Mouse (Mus musculus) forebrain, embryonic 11.5 days (tissue): Measurements from ENCODE around the gene Jmjd6. TPM values are rescaled to one million over a fixed set of nuclear protein-coding genes. Genes with fewer than 3 reads are reported as not detected.
A peak's percentile ranks its signal among the peaks of the same experiment; 100 is the strongest.

Experiments
- ATAC-seq: fragments of 200-750 bp; cut with Nextera tagmentation; replicated peaks from 2 replicates; pipeline ENCODE4 v1.8.0; 2017; ENCODE audit warnings: moderate TSS enrichment; ENCODE audit not compliant: low FRiP score
- DNase-seq: peaks from one replicate; pipeline ENCODE4 v3.0.0-alpha.2; 2017; ENCODE audit warnings: low spot score
- H3K27ac ChIP-seq: fragments of 300-500 bp; sonication (generic); 2 replicates; pipeline ENCODE4 v1.5.1; 2014; ENCODE audit warnings: low read depth, low read length
- H3K27me3 ChIP-seq: fragments of 300-500 bp; sonication (generic); 2 replicates; pipeline ENCODE4 v1.6.1; 2014; ENCODE audit warnings: mild to moderate bottlenecking, low read length, mixed read lengths; ENCODE audit not compliant: control insufficient read depth, insufficient read depth
- H3K36me3 ChIP-seq: fragments of 300-500 bp; sonication (generic); 2 replicates; pipeline ENCODE4 v1.6.1; 2014; ENCODE audit warnings: mild to moderate bottlenecking, low read length, moderate library complexity, mixed read lengths; ENCODE audit not compliant: control insufficient read depth, insufficient read depth
- H3K4me1 ChIP-seq: fragments of 300-500 bp; sonication (generic); replicated peaks from 2 replicates; pipeline ENCODE4 v1.6.1; 2014; ENCODE audit warnings: low read length, mixed read lengths; ENCODE audit not compliant: control insufficient read depth, insufficient read depth
- H3K4me2 ChIP-seq: fragments of 300-500 bp; sonication (generic); 2 replicates; pipeline ENCODE4 v1.6.1; 2014; ENCODE audit warnings: low read depth, mild to moderate bottlenecking, low read length, moderate library complexity, mixed read lengths; ENCODE audit not compliant: severe bottlenecking
- H3K4me3 ChIP-seq: fragments of 300-500 bp; sonication (generic); 2 replicates; pipeline ENCODE4 v1.5.1; 2014; ENCODE audit warnings: low read depth, low read length
- H3K9ac ChIP-seq: fragments of 300-500 bp; sonication (generic); 2 replicates; pipeline ENCODE4 v1.6.1; 2014; ENCODE audit warnings: low read length
- H3K9me3 ChIP-seq: fragments of 300-500 bp; sonication (generic); 2 replicates; pipeline ENCODE4 v1.6.1; 2016; ENCODE audit warnings: low read length, mixed read lengths; ENCODE audit not compliant: control insufficient read depth
- WGBS: fragments of 180-500 bp; shearing (Covaris S2); extraction: QIAGEN DNeasy Blood & Tissue Kit; methylation state at CpG from one replicate; pipeline ENCODE4 v1.1.7; 2014; 5-methylcytosine and 5-hydroxymethylcytosine counted together
- polyA plus RNA-seq: library from polyadenylated mRNA; unstranded; fragments of >200 nt; fragmentation: Nextera tagmentation; extraction: Ambion mirVana; gene quantifications from 2 replicates; pipeline ENCODE4 v1.2.1, GENCODE M21; 2014

Jmjd6 gene
- polyA plus RNA-seq, 1 experiment from 2014 or later = 86.8 TPM

DNA sequence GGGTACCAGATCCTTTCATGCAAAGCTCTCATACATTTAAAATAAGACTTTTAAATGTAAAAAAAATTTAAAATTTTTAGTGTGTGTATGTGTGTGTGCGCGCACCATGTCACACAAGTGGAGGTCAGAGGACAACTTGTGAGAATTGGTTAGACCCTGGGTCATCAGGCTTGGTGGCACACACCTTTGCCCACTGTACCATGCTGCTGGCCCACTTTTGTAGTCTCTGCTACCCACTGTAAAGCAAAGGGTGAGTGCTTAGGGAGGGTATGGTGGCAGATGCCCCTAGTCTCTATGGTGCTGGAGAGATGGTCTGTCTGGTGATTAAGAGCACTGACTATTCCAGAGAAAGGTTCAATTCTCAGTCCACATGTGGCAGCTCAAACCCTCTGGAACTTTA is 20.0 kb downstream of the Jmjd6 start:
- no peak for ATAC-seq
- H3K9me3 ChIP-seq = no peaks in the 10 kb centered on the region
- no peaks in the 10 kb centered on the region for H3K27me3 ChIP-seq
- H3K4me2 ChIP-seq = no peak overlapping the region
- DNase-seq = no peak
- no peak overlapping the region for H3K27ac ChIP-seq
- no peak overlapping the region for H3K4me3 ChIP-seq
- H3K36me3 ChIP-seq = no peaks in the 10 kb centered on the region
- 96% methylated on average over 2 of the region's 2 CpGs for WGBS
- no peak overlapping the region for H3K9ac ChIP-seq
- H3K4me1 ChIP-seq = peaks cover 15% of the 10 kb centered on the region

GRCm38 (mm10) chr11:116822626-116823025 is 20.6 kb downstream of the Jmjd6 start:
- 90% methylated on average over 10 of the region's 10 CpGs for WGBS
- no peak overlapping the region for H3K9ac ChIP-seq
- DNase-seq = no peak

GRCm38 (mm10) chr11:116822215-116822614 is 21.0 kb downstream of the Jmjd6 start:
- Histone ChIP-seq H3K27ac (no peak overlapping the region), H3K9ac (no peak overlapping the region), H3K4me1 (peaks cover 11% of the 10 kb centered on the region), H3K4me2 (no peak overlapping the region), H3K27me3 (no peaks in the 10 kb centered on the region), H3K4me3 (no peak overlapping the region), H3K9me3 (no peaks in the 10 kb centered on the region), H3K36me3 (no peaks in the 10 kb centered on the region)
- WGBS = 78% methylated on average over 10 of the region's 10 CpGs
- ATAC-seq (no peak), DNase-seq (no peak)

More at GRCm38 (mm10) chr11:116822626-116823025, 20.6 kb downstream of the Jmjd6 start:
- no peaks in the 10 kb centered on the region for H3K9me3 ChIP-seq
- H3K36me3 ChIP-seq = no peaks in the 10 kb centered on the region
- H3K4me2 ChIP-seq = no peak overlapping the region
- no peak overlapping the region for H3K4me3 ChIP-seq
- no peak overlapping the region for H3K27ac ChIP-seq
- H3K27me3 ChIP-seq = no peaks in the 10 kb centered on the region
- ATAC-seq = no peak
- peaks cover 14% of the 10 kb centered on the region for H3K4me1 ChIP-seq

DNA sequence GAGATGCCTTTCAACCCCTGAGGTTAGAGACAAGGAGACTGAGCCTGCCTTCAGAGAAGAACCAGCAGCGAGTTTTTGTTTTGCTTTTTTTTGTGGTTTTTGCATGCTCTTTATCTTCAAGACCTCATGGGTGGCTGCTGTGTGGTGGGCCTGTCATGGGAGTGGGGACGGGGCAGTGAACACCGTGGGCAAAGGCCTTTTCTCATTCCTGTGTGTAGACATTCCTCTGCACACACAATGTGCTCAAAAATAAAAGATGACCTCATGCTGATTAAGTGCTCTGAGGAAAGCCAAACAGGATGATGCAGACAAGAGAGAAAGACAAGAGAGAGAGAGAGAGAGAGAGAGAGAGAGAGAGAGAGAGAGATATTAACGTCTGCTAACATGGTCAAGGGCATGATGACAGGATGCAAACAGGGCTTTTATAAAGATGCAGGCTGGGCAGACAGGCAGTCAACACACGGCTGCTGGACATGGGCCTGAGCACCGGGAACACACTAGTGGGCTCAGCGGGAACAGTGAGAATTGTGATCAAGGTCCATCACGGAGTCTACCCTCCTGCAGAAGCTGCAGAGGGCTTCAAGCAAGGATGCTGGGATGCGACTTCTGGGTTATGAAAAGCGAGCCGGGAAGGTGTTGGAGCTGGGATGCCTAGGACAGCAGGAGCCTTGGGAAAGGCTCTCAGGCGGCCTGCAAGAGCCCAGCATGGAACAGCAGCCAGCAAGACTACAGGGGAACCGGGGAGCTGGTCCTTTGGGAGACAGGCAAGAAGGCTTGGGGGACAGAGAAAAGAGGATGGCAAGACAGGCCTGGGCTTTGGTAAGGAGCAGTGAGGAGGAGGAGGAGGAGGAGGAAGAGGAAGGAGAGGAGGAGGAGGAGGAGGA is 21.9 kb downstream of the Jmjd6 start:
- no peak for ATAC-seq
- peaks cover 5% of the 10 kb centered on the region; the same call in 1 of the 2 replicates for H3K4me1 ChIP-seq
- H3K27me3 ChIP-seq = no peaks in the 10 kb centered on the region
- DNase-seq = no peak
- H3K36me3 ChIP-seq = no peaks in the 10 kb centered on the region
- no peak overlapping the region for H3K4me3 ChIP-seq
- H3K9ac ChIP-seq = no peak overlapping the region; the same call in 1 of the 2 replicates
- 57% methylated on average over 13 of the region's 13 CpGs for WGBS
- no peak overlapping the region for H3K27ac ChIP-seq
- no peak overlapping the region for H3K4me2 ChIP-seq
- no peaks in the 10 kb centered on the region for H3K9me3 ChIP-seq

- peaks cover under 1% of the 10 kb centered on the region; the same call in 1 of the 2 replicates for H3K4me1 ChIP-seq
- no peak for ATAC-seq
Measured at GRCm38 (mm10) chr11:116819932-116820593, 23.2 kb downstream of the Jmjd6 start.

DNA sequence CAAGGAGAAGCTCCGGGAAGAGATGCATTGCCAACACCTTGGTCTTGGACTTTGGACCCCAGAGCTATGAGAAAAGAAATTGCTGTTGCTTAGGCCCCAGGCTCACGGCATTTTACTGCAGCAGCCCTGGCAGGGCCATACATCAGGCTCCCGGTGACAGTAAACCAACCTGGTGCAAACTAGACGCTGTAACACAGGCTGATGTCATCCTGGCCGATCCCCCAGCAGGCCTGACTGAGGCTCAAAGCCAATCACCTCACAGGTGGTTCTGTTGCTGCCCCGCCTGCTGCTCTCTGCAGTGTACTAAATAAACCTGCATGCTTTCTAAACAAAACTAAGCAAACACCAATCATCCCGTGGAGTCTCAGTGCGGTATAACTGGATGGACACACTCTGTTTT is 24.5 kb downstream of the Jmjd6 start:
- H3K4me1 ChIP-seq = peaks cover 13% of the 10 kb centered on the region
- H3K4me2 ChIP-seq = no peak overlapping the region
- DNase-seq = no peak
- H3K9ac ChIP-seq = no peak overlapping the region
- no peaks in the 10 kb centered on the region for H3K36me3 ChIP-seq
- no peak overlapping the region for H3K27ac ChIP-seq
- no peak for ATAC-seq
- no peak overlapping the region for H3K4me3 ChIP-seq
- no peaks in the 10 kb centered on the region for H3K9me3 ChIP-seq
- no peaks in the 10 kb centered on the region for H3K27me3 ChIP-seq
- 76% methylated on average over 8 of the region's 8 CpGs for WGBS

More at GRCm38 (mm10) chr11:116819932-116820593, 23.2 kb downstream of the Jmjd6 start:
- no peak overlapping the region for H3K4me3 ChIP-seq
- 88% methylated on average over 5 of the region's 5 CpGs for WGBS
- H3K9me3 ChIP-seq = no peaks in the 10 kb centered on the region
- H3K27ac ChIP-seq = no peak overlapping the region
- DNase-seq = no peak
- H3K27me3 ChIP-seq = no peaks in the 10 kb centered on the region
- no peaks in the 10 kb centered on the region for H3K36me3 ChIP-seq
- H3K4me2 ChIP-seq = no peak overlapping the region
- no peak overlapping the region for H3K9ac ChIP-seq

DNA sequence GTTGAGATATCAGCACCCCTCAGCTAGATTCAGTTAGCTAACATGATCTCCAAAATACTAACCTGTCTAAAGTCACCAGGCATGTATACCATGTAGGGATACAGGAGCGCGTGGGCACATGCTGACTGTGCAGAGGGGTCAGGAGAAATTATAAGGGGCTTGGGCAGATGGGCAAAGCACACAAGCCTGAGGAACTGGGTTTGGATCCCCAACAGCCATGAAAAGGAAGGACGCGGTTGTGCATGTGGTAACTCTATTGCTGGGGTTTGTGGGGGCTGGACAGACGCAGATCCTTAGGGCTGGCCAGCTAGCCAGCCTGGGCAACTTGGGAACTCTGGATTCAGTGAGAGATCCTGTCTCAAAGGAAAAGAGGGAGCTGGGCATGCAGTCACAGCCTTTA is 25.7 kb downstream of the Jmjd6 start:
- DNase-seq = peak; percentile 30
- H3K36me3 ChIP-seq = no peaks in the 10 kb centered on the region
- no peak overlapping the region for H3K27ac ChIP-seq
- no peak overlapping the region for H3K9ac ChIP-seq
- no peak for ATAC-seq
- no peak overlapping the region for H3K4me2 ChIP-seq
- WGBS = 95% methylated on average over 5 of the region's 5 CpGs
- H3K4me1 ChIP-seq = peaks cover 23% of the 10 kb centered on the region
- no peaks in the 10 kb centered on the region for H3K9me3 ChIP-seq
- H3K27me3 ChIP-seq = no peaks in the 10 kb centered on the region
- no peak overlapping the region for H3K4me3 ChIP-seq

- no peaks in the 10 kb centered on the region for H3K36me3 ChIP-seq
- no peak overlapping the region for H3K4me2 ChIP-seq
- ATAC-seq (no peak), DNase-seq (peak; percentile 48)
- H3K27me3 ChIP-seq = no peaks in the 10 kb centered on the region
- H3K9me3 ChIP-seq = no peaks in the 10 kb centered on the region
- no peak overlapping the region for H3K9ac ChIP-seq
- 83% methylated on average over 5 of the region's 5 CpGs for WGBS
- H3K4me3 ChIP-seq = no peak overlapping the region
- H3K4me1 ChIP-seq = peaks cover 23% of the 10 kb centered on the region
- H3K27ac ChIP-seq = no peak overlapping the region
Measured at GRCm38 (mm10) chr11:116816769-116817168, 26.5 kb downstream of the Jmjd6 start.
